Mouse (Mus musculus): ENCODE results near the gene Wdr54.

GRCm38 (mm10) chr6:83108762-83109668, 47.2 kb downstream of the Wdr54 start, which contains the start of gene Mrpl53:
- TF ChIP-seq CTCF (IDR thresholded peaks at IDR 0.05; ENCODE audit: extremely low read depth, insufficient read depth, low read length) (no peak), POLR2A (IDR thresholded peaks at IDR 0.05; ENCODE audit: extremely low read depth, insufficient read depth, low read length) (peak; percentile 88)
